In genomic region chr5:64336767-64337408, GRCm38 (mm10) we compare ENCODE assay signal across 8 mouse cellular contexts.
DNase-seq lines count a peak whose midpoint lies in the region; ATAC-seq and TF ChIP-seq lines count a peak whose summit lies in the region.

No protein-coding gene starts in this region.

- no peak overlapping the region for H3K4me2 ChIP-seq in liver, postnatal 0 days (ENCODE audit: low read depth, low read length)
- H3K4me2 ChIP-seq in neural tube, embryonic 15.5 days, result no peak overlapping the region

- 40% methylated on average over 7 of the region's 7 CpGs for WGBS in liver, postnatal 0 days (ENCODE audit: insufficient replicate concordance)
- 40% methylated on average over 7 of the region's 7 CpGs for WGBS in neural tube, embryonic 15.5 days

- no peak overlapping the region for H3K4me3 ChIP-seq in C2C12 (ENCODE audit: insufficient read depth, poor library complexity, severe bottlenecking)
- no peak overlapping the region for H3K4me3 ChIP-seq in liver, postnatal 0 days (ENCODE audit: low read depth, low read length)
- H3K4me3 ChIP-seq in neural tube, embryonic 15.5 days (replicated peaks), result no peak overlapping the region

- no peak for TF ChIP-seq CTCF in C2C12 (IDR thresholded peaks at IDR 0.05; ENCODE audit: control insufficient read depth, insufficient read depth, insufficient read length)
- TF ChIP-seq CTCF in liver, postnatal 0 days (IDR thresholded peaks at IDR 0.05; ENCODE audit: low read depth), result peak; percentile 27

- H3K36me3 ChIP-seq in C2C12 (ENCODE audit: control insufficient read depth, insufficient read depth), result peaks cover 3% of the 10 kb centered on the region
- peaks cover 9% of the 10 kb centered on the region for H3K36me3 ChIP-seq in liver, postnatal 0 days (replicated peaks; ENCODE audit: insufficient read depth, low read length)
- H3K36me3 ChIP-seq in neural tube, embryonic 15.5 days, result peaks cover 21% of the 10 kb centered on the region

- no peaks in the 10 kb centered on the region for H3K27me3 ChIP-seq in C2C12 (ENCODE audit: control insufficient read depth, insufficient read depth, insufficient read length)
- no peaks in the 10 kb centered on the region for H3K27me3 ChIP-seq in liver, postnatal 0 days (ENCODE audit: insufficient read depth, low read length)
- H3K27me3 ChIP-seq in neural tube, embryonic 15.5 days (replicated peaks), result no peaks in the 10 kb centered on the region

- no peak overlapping the region for H3ac ChIP-seq in C2C12 (ENCODE audit: control insufficient read depth, insufficient read length, low read depth)

- peak overlapping the region; percentile 72 for H3K27ac ChIP-seq in liver, postnatal 0 days (ENCODE audit: low read depth)
- H3K27ac ChIP-seq in neural tube, embryonic 15.5 days (replicated peaks), result peak overlapping the region; percentile 20

- ATAC-seq in hematopoietic stem cell, adult 5-6 weeks (replicated peaks in 1 of 2; ENCODE audit: insufficient read depth in 1 of 2, low FRiP score in 2 of 2, low TSS enrichment in 1 of 2, low read depth in 1 of 2, poor library complexity in 2 of 2, severe bottlenecking in 2 of 2), result peak; percentile 92 to 94
- peak; percentile 75 for ATAC-seq in liver, postnatal 0 days
- ATAC-seq in neural tube, embryonic 15.5 days (ENCODE audit: low FRiP score), result peak; percentile 29; the same call in 1 of the 2 replicates

- peaks cover 14% of the 10 kb centered on the region for H3K4me1 ChIP-seq in liver, postnatal 0 days (ENCODE audit: insufficient read depth)
- peaks cover 14% of the 10 kb centered on the region for H3K4me1 ChIP-seq in neural tube, embryonic 15.5 days

- TF ChIP-seq EP300 in liver, postnatal 0 days (IDR thresholded peaks at IDR 0.05; ENCODE audit: low read depth), result no peak

- no peaks in the 10 kb centered on the region for H3K79me3 ChIP-seq in C2C12 (ENCODE audit: low read depth)

- H3K9ac ChIP-seq in liver, postnatal 0 days (replicated peaks), result no peak overlapping the region; the same call in 1 of the 2 replicates
- H3K9ac ChIP-seq in neural tube, embryonic 15.5 days (replicated peaks), result no peak overlapping the region

- no peaks in the 10 kb centered on the region for H3K9me3 ChIP-seq in liver, postnatal 0 days (ENCODE audit: low read length)
- no peaks in the 10 kb centered on the region for H3K9me3 ChIP-seq in neural tube, embryonic 15.5 days (replicated peaks)

- peak; percentile 48 for DNase-seq in cerebellum, adult 11-12 months
- DNase-seq in frontal cortex, postnatal 10 days (ENCODE audit: low spot score in 2 of 2), result peak; percentile 74 to 79
- peak; percentile 74 to 75 for DNase-seq in layer of hippocampus, adult 8-10 months (ENCODE audit: low spot score in 2 of 2)
- DNase-seq in liver, postnatal 0 days, result peak; percentile 56
- DNase-seq in yolk sac, embryonic 10.5 days (ENCODE audit: low spot score), result peak; percentile 68

- no peaks in the 10 kb centered on the region for H3K79me2 ChIP-seq in C2C12 (ENCODE audit: control insufficient read depth, insufficient read depth)

TF ChIP-seq in C2C12, 6 proteins besides CTCF, POLR2A, EP300 and RAD21:
- peak; percentile 84 for TF ChIP-seq MYOD1 (IDR thresholded peaks at IDR 0.05; ENCODE audit: control insufficient read depth, insufficient read length, low read depth)
- TF ChIP-seq MYOG (IDR thresholded peaks at IDR 0.05; ENCODE audit: control insufficient read depth, extremely low read depth, insufficient read length), result no peak
- TF ChIP-seq USF1 (IDR thresholded peaks at IDR 0.05; ENCODE audit: low read depth), result peak; percentile 62
- no peak for TF ChIP-seq MAX (IDR thresholded peaks at IDR 0.05)

Comparison
In these comparisons a context has a peak if more than half of its experiments do, and no peak if none do; other contexts are left out.
1. ATAC-seq: peak in every context shown above with its lines; median percentile 93 in hematopoietic stem cell, adult 5-6 weeks; 75 in liver, postnatal 0 days; 29 in neural tube, embryonic 15.5 days.